Mouse (Mus musculus) lung, adult 18-20 months (tissue): ENCODE measurements around the gene Pnliprp2.

Experiments
- DNase-seq, 2 experiments: peaks; one replicate each; pipeline ENCODE4 v3.0.0; 2022; ENCODE audit warnings: mixed read lengths in 2 of 2

Pnliprp2 gene

GRCm38 (mm10) chr19:58759423-58759822 lies at the start of gene Pnliprp2:
Pnliprp2 (plus strand) TSS chr19:58759719.
- DNase-seq = peak in 1 of 2 experiments; percentile 27

GRCm38 (mm10) chr19:58717925-58718324 lies 41.6 kb upstream of the Pnliprp2 start:
- no peak for DNase-seq

- DNase-seq = no peak
These were observed 39.1 kb upstream of the Pnliprp2 start for GRCm38 (mm10) chr19:58720439-58720838.

GRCm38 (mm10) chr19:58726551-58726950 lies 33.0 kb upstream of the Pnliprp2 start:
- no peak for DNase-seq

- DNase-seq = no peak
These were observed 31.8 kb upstream of the Pnliprp2 start for GRCm38 (mm10) chr19:58727756-58728155.

- DNase-seq = peak in 1 of 2 experiments; percentile 13
These were observed 31.0 kb upstream of the Pnliprp2 start, which contains the start of gene Pnliprp1 for GRCm38 (mm10) chr19:58728445-58729031. Pnliprp1 (plus strand) TSS chr19:58728887.

GRCm38 (mm10) chr19:58733216-58733615 lies 26.3 kb upstream of the Pnliprp2 start:
- DNase-seq = no peak

- no peak for DNase-seq
These were observed 21.4 kb upstream of the Pnliprp2 start for GRCm38 (mm10) chr19:58738111-58738510.

- no peak for DNase-seq
These were observed 18.5 kb upstream of the Pnliprp2 start for GRCm38 (mm10) chr19:58741036-58741435.

GRCm38 (mm10) chr19:58742711-58743110 lies 16.8 kb upstream of the Pnliprp2 start:
- no peak for DNase-seq

- DNase-seq = no peak
These were observed 15.8 kb upstream of the Pnliprp2 start for GRCm38 (mm10) chr19:58743736-58744135.

GRCm38 (mm10) chr19:58747498-58748000 lies 12.0 kb upstream of the Pnliprp2 start:
- no peak for DNase-seq

GRCm38 (mm10) chr19:58750822-58751221 lies 8.7 kb upstream of the Pnliprp2 start:
- no peak for DNase-seq

GRCm38 (mm10) chr19:58751504-58751903 lies 8.0 kb upstream of the Pnliprp2 start:
- DNase-seq = no peak

- no peak for DNase-seq
These were observed 648 bp upstream of the Pnliprp2 start for GRCm38 (mm10) chr19:58758871-58759270.

GRCm38 (mm10) chr19:58762316-58762715 lies 2.8 kb downstream of the Pnliprp2 start:
- no peak for DNase-seq

- peak; percentile 22 to 35 for DNase-seq
These were observed 3.5 kb downstream of the Pnliprp2 start for GRCm38 (mm10) chr19:58762848-58763541.

GRCm38 (mm10) chr19:58767329-58767728 lies 7.8 kb downstream of the Pnliprp2 start:
- DNase-seq = no peak

- no peak for DNase-seq
These were observed 16.9 kb downstream of the Pnliprp2 start for GRCm38 (mm10) chr19:58776461-58776860.

GRCm38 (mm10) chr19:58781566-58781965 lies 22.0 kb downstream of the Pnliprp2 start:
- DNase-seq = no peak

GRCm38 (mm10) chr19:58783938-58784337 lies 24.4 kb downstream of the Pnliprp2 start:
- peak in 1 of 2 experiments; percentile 5 for DNase-seq

GRCm38 (mm10) chr19:58789194-58789593 lies 29.7 kb downstream of the Pnliprp2 start:
- DNase-seq = no peak

- DNase-seq = no peak
These were observed 34.8 kb downstream of the Pnliprp2 start, which contains the start of gene 1700019N19Rik for GRCm38 (mm10) chr19:58794284-58794683. 1700019N19Rik (minus strand) TSS chr19:58794461.

- no peak for DNase-seq
These were observed 35.7 kb downstream of the Pnliprp2 start for GRCm38 (mm10) chr19:58795114-58795669.
